Mouse (Mus musculus) urinary bladder, postnatal 25 days (tissue): ENCODE results near the gene Samd8.

ENCODE experiments used
- DNase-seq: peaks from one replicate; pipeline ENCODE4 v3.0.0; 2022; ENCODE audit warnings: low spot score

Gene Samd8

GRCm38 (mm10) chr14:21746251-21746650, 4.1 kb upstream of the Samd8 start:
- no peak for DNase-seq

DNA sequence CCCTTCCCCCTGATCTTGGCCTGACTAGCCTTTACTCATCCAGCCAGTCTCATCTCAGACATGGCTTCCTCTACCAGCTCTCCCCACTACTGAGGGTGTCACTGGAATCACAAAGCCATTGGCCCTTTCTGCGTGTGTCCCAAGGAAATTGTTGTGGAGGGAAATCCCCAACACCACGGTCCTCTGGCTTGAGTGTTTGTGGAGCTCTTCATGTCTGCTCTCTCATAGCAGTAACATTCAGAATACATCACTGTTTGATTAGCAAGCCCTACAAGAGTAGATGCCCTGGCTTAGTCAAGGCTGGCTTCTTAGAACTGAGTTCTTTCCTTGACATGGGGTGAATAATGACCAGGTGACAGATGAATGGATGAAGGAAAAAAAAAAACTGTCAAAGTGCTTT, 3.5 kb upstream of the Samd8 start:
- no peak for DNase-seq

GRCm38 (mm10) chr14:21747436-21748141, 2.7 kb upstream of the Samd8 start:
- DNase-seq = no peak

DNA sequence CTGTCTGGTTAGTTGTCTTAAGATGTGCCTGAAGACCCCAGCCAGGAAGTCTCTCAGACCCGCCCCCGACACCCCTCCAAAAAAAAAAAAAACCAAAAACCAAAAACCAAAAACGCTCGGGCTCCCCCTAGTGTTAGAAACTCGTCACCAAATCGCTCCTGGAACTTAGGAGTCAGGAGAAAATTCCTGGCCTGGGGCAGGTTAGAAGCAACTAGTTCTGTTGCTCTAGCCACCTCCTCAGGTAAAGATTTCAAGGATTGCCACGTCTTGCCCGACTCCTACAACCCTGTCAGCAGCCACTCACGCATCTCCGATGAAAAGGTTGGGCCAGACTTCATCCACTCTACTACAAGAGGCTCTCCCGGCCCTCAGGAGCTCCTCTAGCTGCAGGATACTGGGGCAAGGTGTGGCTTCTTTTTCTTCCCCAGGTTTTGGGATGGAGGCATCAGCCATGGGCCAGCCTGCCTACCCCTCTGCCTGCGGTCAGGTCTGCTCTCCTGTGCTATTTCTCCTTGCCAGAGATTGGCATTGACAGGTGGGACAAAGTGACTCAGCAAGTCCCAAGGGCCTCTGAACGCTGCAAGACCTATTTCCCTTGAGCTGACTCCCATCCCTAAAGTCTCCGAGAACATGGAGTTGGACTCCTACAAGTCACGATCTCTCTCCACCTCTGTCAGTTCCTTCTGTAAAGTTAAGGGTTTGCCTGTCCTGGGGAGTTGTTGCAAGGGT, 2.0 kb upstream of the Samd8 start:
- peak; percentile 38 for DNase-seq

- DNase-seq = peak; percentile 43
Observed at GRCm38 (mm10) chr14:21750881-21751542, 681 bp downstream of the Samd8 start, which contains the start of gene Dusp13. Gene Dusp13 (minus strand): TSS chr14:21751181.

DNA sequence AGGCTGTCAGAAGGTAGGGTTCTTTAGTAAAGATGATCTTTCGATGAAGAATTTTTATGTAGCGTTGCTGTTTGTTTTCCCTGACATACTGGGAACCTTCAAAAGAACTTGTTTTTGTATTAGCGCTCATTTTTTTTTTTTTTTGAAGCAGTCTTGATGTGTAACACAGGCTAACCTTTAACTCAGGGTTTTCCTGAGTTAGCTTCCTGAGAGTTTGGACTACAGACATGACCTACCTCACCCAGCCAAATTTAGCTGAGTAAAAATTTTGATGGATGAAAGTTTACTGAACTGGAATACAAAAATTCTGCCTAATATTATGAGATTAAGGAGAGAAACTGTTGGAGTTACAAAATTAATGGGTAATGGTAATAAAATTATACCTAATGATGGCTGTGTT, 2.1 kb downstream of the Samd8 start:
- DNase-seq = no peak

DNA sequence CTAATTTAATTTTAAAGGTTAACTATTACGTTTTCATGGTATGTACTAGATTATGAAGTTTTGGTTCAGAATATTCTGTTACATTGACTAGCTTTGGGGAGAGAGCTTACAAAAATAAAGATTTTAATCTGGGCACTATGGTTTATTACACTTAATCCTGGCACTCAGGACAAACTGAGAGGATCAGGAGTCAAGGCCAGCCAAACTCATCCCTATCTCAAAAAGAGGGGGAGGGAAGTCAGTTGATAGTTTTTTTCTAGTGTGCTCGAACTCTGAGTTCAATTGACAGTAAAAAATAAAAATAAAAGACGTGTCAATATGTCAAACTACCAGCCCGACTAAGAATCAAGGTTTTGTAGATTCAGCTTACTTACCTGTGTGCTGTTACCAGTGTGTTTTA, 3.0 kb downstream of the Samd8 start:
- no peak for DNase-seq

GRCm38 (mm10) chr14:21761560-21761959, 11.2 kb downstream of the Samd8 start:
- no peak for DNase-seq

DNA sequence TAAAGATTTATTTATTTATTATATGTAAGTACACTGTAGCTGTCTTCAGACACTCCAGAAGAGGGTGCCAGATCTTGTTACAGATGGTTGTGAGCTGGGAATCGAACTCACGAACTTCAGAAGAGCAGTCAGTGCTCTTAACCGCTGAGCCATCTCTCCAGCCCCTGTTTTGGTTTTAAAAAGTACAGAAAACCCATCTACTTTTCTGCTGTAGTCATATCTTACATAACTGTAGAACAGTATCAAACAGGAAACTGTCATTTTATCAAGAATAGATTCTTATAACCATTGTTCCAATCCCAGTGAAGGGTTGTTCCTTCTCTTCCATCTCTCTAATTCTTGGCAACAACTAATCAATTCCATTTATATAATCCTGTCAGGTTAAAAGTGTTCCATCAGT, 13.4 kb downstream of the Samd8 start:
- no peak for DNase-seq

GRCm38 (mm10) chr14:21764646-21765045, 14.3 kb downstream of the Samd8 start:
- DNase-seq = no peak

DNA sequence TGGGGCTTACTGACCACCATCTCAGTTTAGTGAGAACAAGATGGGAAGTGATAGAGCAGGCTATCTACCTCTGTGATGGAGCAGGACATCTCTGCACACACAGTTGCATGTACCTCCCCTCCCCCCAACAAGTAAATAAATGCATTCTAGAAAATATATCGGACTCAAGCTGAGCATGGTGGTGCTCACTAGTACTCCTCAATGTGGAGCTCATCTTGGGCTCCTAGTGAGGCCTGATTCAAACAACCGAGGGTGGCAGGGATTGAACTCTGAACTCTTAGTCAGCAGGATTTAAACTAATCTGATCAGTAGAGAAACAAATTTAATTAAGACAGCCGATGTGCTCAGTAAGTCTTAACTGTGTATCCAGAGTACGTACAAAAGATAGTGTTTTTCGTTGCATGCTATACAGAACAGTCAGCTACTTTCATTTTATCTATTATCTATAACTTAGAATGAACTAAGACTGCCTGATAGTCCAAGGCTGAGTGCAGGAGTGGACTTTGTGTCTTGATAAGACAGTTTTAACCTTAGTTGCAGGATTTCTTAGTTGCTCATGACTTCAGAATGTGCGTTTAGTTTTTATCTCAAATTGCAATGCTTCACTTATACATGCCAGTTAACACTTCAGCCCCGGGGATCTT, 15.5 kb downstream of the Samd8 start:
- DNase-seq = no peak

DNA sequence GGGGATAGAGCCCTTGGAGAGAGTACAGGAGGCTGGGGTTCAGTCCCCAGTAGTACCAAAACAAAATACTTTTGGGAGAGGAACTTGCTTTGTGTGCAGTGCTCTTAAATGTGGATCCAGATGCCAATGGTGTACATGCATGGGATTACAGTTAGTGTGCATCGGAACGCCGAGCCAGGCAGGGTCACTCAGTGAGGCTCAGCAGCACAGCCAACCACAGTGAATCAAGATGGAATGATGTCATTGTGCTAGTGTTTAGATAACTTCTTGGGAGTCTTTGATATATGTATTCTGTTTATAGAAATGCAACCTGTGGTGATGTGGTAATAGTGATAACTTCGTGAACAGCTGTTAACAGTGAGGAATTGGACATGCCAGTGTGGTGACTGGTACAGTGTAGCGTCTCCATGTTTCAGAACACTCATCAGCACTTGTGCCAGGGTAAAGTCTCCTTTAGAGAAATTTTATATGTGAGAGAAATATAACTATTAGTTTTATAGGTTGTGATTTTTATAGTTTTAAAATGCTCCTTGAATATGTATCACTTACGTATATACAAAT, 16.1 kb downstream of the Samd8 start:
- no peak for DNase-seq

GRCm38 (mm10) chr14:21772506-21773281, 22.4 kb downstream of the Samd8 start:
- DNase-seq = no peak

DNA sequence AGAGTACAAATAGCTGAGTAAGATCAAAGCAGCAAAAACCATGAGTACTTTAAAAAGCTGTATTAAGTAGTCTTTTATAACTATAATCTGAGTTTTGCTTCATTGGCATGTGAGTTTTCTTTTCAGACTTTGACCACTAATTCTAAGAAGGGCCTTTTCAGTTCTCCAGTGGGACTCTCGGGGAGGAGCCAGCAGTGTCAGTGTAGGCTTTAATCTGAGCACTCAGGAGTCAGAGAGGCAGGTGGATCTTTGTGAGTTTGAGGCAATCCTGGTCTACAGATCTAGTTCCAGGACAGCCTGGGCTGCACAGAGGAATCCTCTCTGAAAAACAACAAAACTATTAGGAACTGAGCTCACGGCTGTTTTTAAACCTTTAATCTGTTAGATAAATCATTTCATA, 23.6 kb downstream of the Samd8 start:
- DNase-seq = no peak

GRCm38 (mm10) chr14:21776201-21776600, 25.9 kb downstream of the Samd8 start:
- DNase-seq = no peak

DNA sequence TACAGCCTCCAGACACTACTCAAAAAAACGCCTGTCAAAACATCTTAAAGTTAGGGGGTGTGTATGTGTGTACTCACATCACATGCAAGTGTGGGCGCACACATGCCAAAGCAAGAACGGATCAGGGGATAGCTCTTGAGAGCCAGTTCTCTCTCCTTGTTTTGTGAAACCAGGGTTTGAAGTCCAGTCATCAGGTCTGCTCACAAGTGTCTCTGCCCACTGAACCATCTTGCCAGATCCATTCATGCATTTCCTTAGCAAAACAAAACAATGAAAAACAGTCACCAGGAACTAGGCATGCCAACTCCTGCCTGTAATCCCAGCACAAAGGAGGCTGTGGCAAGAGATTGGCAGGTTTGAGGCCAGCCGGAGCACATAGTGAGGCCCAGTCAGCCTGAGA, 36.2 kb downstream of the Samd8 start:
- no peak for DNase-seq

- DNase-seq = no peak
Observed at GRCm38 (mm10) chr14:21787374-21787773, 37.0 kb downstream of the Samd8 start.

- DNase-seq = no peak
Observed at GRCm38 (mm10) chr14:21788121-21788520, 37.8 kb downstream of the Samd8 start.

- no peak for DNase-seq
Observed at GRCm38 (mm10) chr14:21790585-21791251, 40.4 kb downstream of the Samd8 start.

DNA sequence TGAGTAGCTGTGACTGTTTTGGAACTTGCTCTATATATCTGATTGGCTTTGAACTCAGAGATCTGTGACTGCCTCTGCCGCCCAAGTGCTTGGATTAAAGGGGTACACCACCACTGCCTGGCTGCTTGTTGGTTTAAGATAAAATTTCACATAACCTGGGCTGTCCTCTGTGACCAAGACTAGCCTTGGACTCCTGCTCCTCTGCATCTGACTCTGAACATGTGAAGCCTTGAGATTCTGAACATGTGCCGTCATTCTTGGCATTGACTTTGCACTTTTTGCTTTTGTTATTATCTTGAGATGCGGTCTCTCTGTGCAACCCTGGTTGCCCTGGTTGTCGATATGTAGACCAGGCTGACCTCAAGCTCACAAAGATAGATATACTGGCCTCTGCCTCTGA, 41.4 kb downstream of the Samd8 start:
- no peak for DNase-seq

- DNase-seq = no peak
Observed at GRCm38 (mm10) chr14:21792250-21792649, 41.9 kb downstream of the Samd8 start.
